Mouse (Mus musculus): ENCODE results near the gene Mapk1.

GRCm38 (mm10) chr16:17073000-17073399, 89.8 kb downstream of the Mapk1 start:
- no peak for TF ChIP-seq CTCF (IDR thresholded peaks at IDR 0.05; ENCODE audit: borderline replicate concordance, insufficient read depth, low read length)
- TF ChIP-seq POLR2A (IDR thresholded peaks at IDR 0.05; ENCODE audit: low read depth, low read length): no peak

All from embryonic fibroblast, embryonic 13.5 days (primary cell).